Mouse (Mus musculus) stomach, adult 2 months (tissue): ENCODE measurements around the gene Zfp87. TPM values are rescaled to one million over a fixed set of nuclear protein-coding genes. Genes with fewer than 3 reads are reported as not detected.

ENCODE experiments used
- polyA plus RNA-seq: library from polyadenylated mRNA; depleted of rRNA; stranded (reverse); fragments of >200 nt; gene quantifications from 2 replicates; pipeline ENCODE4 v1.2.3, GENCODE M21; 2012; rRNA removed

Zfp87 gene
- polyA plus RNA-seq = 3.0 and 3.3 TPM in 2 replicates

GRCm38 (mm10) chr13:67525753-67526410, at the start of gene Zfp87, which contains the start of gene Gm26965:
TSS of gene Zfp87 (minus strand) at chr13:67526177.
TSS of gene Gm26965 (minus strand) at chr13:67526151.

GRCm38 (mm10) chr13:67553730-67554129, 27.8 kb upstream of the Zfp87 start, which contains the start of gene Zfp748:
TSS of gene Zfp748 (minus strand) at chr13:67553830.

DNA sequence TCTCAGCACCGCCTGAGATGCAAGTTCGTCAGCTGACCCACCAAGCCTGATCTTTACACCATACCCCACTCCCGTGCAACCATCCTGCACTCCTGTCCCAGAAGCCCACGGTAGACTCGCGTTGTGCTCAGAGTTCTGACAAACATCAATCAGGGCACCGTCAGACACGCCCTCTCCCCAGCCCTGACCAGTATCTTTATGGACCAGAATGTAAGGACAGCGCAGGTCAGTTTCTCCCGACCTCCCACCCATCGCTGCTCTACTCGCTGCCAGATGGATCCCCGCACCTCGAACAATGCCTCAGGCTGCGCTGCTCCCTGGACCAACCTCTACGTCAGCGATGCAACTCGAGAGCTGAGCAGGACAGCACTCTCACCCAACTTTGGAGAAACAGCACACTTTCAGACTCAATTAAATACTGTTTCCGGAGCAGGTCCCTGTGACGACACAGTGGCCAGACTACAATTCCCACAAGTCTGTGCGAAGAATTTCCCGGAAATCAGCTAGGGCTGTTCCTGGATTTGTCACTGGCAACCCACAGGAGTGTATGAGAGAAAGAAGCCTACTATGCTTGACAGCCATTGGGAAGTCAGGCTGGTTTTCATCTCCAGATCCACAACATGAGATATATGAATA, 25.8 kb downstream of the Zfp87 start, which contains the start of gene Zfp58:
Gene Zfp58 (minus strand): TSS at position 472 of the 636 bp plus-strand sequence.

GRCm38 (mm10) chr13:67483625-67484423, 42.2 kb downstream of the Zfp87 start, which contains the start of gene Zfp874b:
TSS of gene Zfp874b (minus strand) at chr13:67484258.

Other genes with a start within 250 kb of the Zfp87 start
- gene Zfp458, start 247.7 kb downstream of the Zfp87 start, polyA plus RNA-seq = 0.04 and 0.17 TPM in 2 replicates
- 0.13 and 0.19 TPM in 2 replicates for gene Zfp457, start 219.7 kb downstream of the Zfp87 start, polyA plus RNA-seq
- gene Zfp595, start 193.6 kb downstream of the Zfp87 start, polyA plus RNA-seq = 0.09 TPM in 2 replicates
- not detected in 2 replicates for gene Gm28044, start 165.6 kb downstream of the Zfp87 start, polyA plus RNA-seq
- gene Zfp953, start 165.6 kb downstream of the Zfp87 start, polyA plus RNA-seq = 0.02 and 0.03 TPM in 2 replicates
- not detected in 2 replicates for gene Gm28041, start 150.4 kb downstream of the Zfp87 start, polyA plus RNA-seq
- gene Zfp456, start 150.4 kb downstream of the Zfp87 start, polyA plus RNA-seq = 0.02 TPM in 1 of 2 replicates, not detected in the other
- 0.43 and 0.54 TPM in 2 replicates for gene Zfp429, start 126.4 kb downstream of the Zfp87 start, polyA plus RNA-seq
- 0.03 and 0.14 TPM in 2 replicates for gene Zfp459, start 104.8 kb downstream of the Zfp87 start, polyA plus RNA-seq
- gene Zfp874a, start 74.6 kb downstream of the Zfp87 start, polyA plus RNA-seq = 0.08 and 0.09 TPM in 2 replicates
- gene Zfp874b, start 41.9 kb downstream of the Zfp87 start, polyA plus RNA-seq = 0.05 and 0.37 TPM in 2 replicates
- gene Zfp58, start 25.6 kb downstream of the Zfp87 start, polyA plus RNA-seq = 0.06 and 0.09 TPM in 2 replicates
- not detected in 2 replicates for gene Gm26965, start within 50 bp of the Zfp87 start, polyA plus RNA-seq
- gene Zfp748, start 27.7 kb upstream of the Zfp87 start, polyA plus RNA-seq = 0.05 and 0.66 TPM in 2 replicates
- 0.01 TPM in 2 replicates for gene Zfp729b, start 83.5 kb upstream of the Zfp87 start, polyA plus RNA-seq
- gene Gm49345, start 111.6 kb upstream of the Zfp87 start, polyA plus RNA-seq = not detected in 2 replicates
- gene Zfp729a, start 111.6 kb upstream of the Zfp87 start, polyA plus RNA-seq = 0.03 and 0.08 TPM in 2 replicates
- 0.65 and 0.85 TPM in 2 replicates for gene Zfp738, start 160.9 kb upstream of the Zfp87 start, polyA plus RNA-seq
- 0.02 TPM in 2 replicates for gene Zfp65, start 203.0 kb upstream of the Zfp87 start, polyA plus RNA-seq
- 0.06 TPM in 1 of 2 replicates, not detected in the other for gene Zfp85, start 229.1 kb upstream of the Zfp87 start, polyA plus RNA-seq